Mouse (Mus musculus): ENCODE measurements around the gene Gm20388.

- TF ChIP-seq CTCF (IDR thresholded peaks at IDR 0.05; ENCODE audit: borderline replicate concordance, insufficient read depth, low read depth, low read length) (no peak), POLR2A (IDR thresholded peaks at IDR 0.05; ENCODE audit: borderline replicate concordance, insufficient read depth, low read length) (0 out of 2 replicates have a peak, but pooled peaks have one; percentile 12)
These were observed 628.0 kb downstream of the Gm20388 start for GRCm38 (mm10) chr8:120538397-120539240.
